Mouse (Mus musculus): ENCODE measurements around the gene Kirrel3. TPM values are rescaled to one million over a fixed set of nuclear protein-coding genes. Genes with fewer than 3 reads are reported as not detected.
A peak's percentile ranks its signal among the peaks of the same experiment; 100 is the strongest.

Kirrel3 gene
- polyA plus RNA-seq, 1 experiment from 2014 or later = 0.60 TPM

GRCm38 (mm10) chr9:34711996-34712395 is 226.3 kb downstream of the Kirrel3 start:
- Histone ChIP-seq H3K36me3 (ENCODE audit: control insufficient read depth, insufficient read depth) (no peaks in the 10 kb centered on the region), H3K27ac (ENCODE audit: low read depth, low read length) (no peak overlapping the region), H3K9ac (ENCODE audit: low read depth, low read length) (no peak overlapping the region), H3K27me3 (replicated peaks; ENCODE audit: control insufficient read depth, insufficient read depth, low read length) (no peaks in the 10 kb centered on the region), H3K4me1 (replicated peaks; ENCODE audit: control insufficient read depth, insufficient read depth, low read length) (no peaks in the 10 kb centered on the region), H3K9me3 (ENCODE audit: control insufficient read depth) (no peaks in the 10 kb centered on the region), H3K4me2 (replicated peaks; ENCODE audit: low read depth) (no peak overlapping the region), H3K4me3 (ENCODE audit: low read depth, low read length) (no peak overlapping the region)
- TF ChIP-seq CTCF (IDR thresholded peaks at IDR 0.05; ENCODE audit: low read depth) = no peak
- ATAC-seq = no peak
- WGBS = 51% methylated on average over 1 of the region's 1 CpGs

- ATAC-seq = no peak
- H3K27me3 ChIP-seq (replicated peaks; ENCODE audit: control insufficient read depth, insufficient read depth, low read length) = no peaks in the 10 kb centered on the region
- 73% methylated on average over 4 of the region's 4 CpGs for WGBS
- H3K4me2 ChIP-seq (replicated peaks; ENCODE audit: low read depth) = no peak overlapping the region
- no peak overlapping the region for H3K9ac ChIP-seq (ENCODE audit: low read depth, low read length)
- no peak overlapping the region for H3K4me3 ChIP-seq (ENCODE audit: low read depth, low read length)
- H3K4me1 ChIP-seq (replicated peaks; ENCODE audit: control insufficient read depth, insufficient read depth, low read length) = no peaks in the 10 kb centered on the region
- no peaks in the 10 kb centered on the region for H3K9me3 ChIP-seq (ENCODE audit: control insufficient read depth)
- no peak for TF ChIP-seq CTCF (IDR thresholded peaks at IDR 0.05; ENCODE audit: low read depth)
- H3K27ac ChIP-seq (ENCODE audit: low read depth, low read length) = no peak overlapping the region
- no peaks in the 10 kb centered on the region for H3K36me3 ChIP-seq (ENCODE audit: control insufficient read depth, insufficient read depth)
Observed at GRCm38 (mm10) chr9:34712996-34713395, 227.3 kb downstream of the Kirrel3 start.

GRCm38 (mm10) chr9:34713462-34713926 is 227.8 kb downstream of the Kirrel3 start:
- Histone ChIP-seq H3K4me1 (replicated peaks; ENCODE audit: control insufficient read depth, insufficient read depth, low read length) (no peaks in the 10 kb centered on the region), H3K36me3 (ENCODE audit: control insufficient read depth, insufficient read depth) (no peaks in the 10 kb centered on the region), H3K9me3 (ENCODE audit: control insufficient read depth) (no peaks in the 10 kb centered on the region), H3K27ac (ENCODE audit: low read depth, low read length) (no peak overlapping the region), H3K4me3 (ENCODE audit: low read depth, low read length) (no peak overlapping the region), H3K4me2 (replicated peaks; ENCODE audit: low read depth) (no peak overlapping the region), H3K27me3 (replicated peaks; ENCODE audit: control insufficient read depth, insufficient read depth, low read length) (no peaks in the 10 kb centered on the region), H3K9ac (ENCODE audit: low read depth, low read length) (no peak overlapping the region)
- no peak for ATAC-seq
- 87% methylated on average over 4 of the region's 4 CpGs for WGBS
- TF ChIP-seq CTCF (IDR thresholded peaks at IDR 0.05; ENCODE audit: low read depth) = no peak

- Histone ChIP-seq H3K4me1 (replicated peaks; ENCODE audit: control insufficient read depth, insufficient read depth, low read length) (no peaks in the 10 kb centered on the region), H3K9ac (ENCODE audit: low read depth, low read length) (no peak overlapping the region), H3K9me3 (ENCODE audit: control insufficient read depth) (no peaks in the 10 kb centered on the region), H3K4me3 (ENCODE audit: low read depth, low read length) (no peak overlapping the region), H3K27me3 (replicated peaks; ENCODE audit: control insufficient read depth, insufficient read depth, low read length) (no peaks in the 10 kb centered on the region), H3K27ac (ENCODE audit: low read depth, low read length) (no peak overlapping the region), H3K4me2 (replicated peaks; ENCODE audit: low read depth) (no peak overlapping the region), H3K36me3 (ENCODE audit: control insufficient read depth, insufficient read depth) (no peaks in the 10 kb centered on the region)
- ATAC-seq = no peak
- no peak for TF ChIP-seq CTCF (IDR thresholded peaks at IDR 0.05; ENCODE audit: low read depth)
- 46% methylated on average over 3 of the region's 3 CpGs for WGBS
Observed at GRCm38 (mm10) chr9:34714996-34715619, 229.4 kb downstream of the Kirrel3 start.

- ATAC-seq = no peak
- Histone ChIP-seq H3K9me3 (ENCODE audit: control insufficient read depth) (no peaks in the 10 kb centered on the region), H3K27me3 (replicated peaks; ENCODE audit: control insufficient read depth, insufficient read depth, low read length) (no peaks in the 10 kb centered on the region), H3K27ac (ENCODE audit: low read depth, low read length) (no peak overlapping the region), H3K4me2 (replicated peaks; ENCODE audit: low read depth) (no peak overlapping the region), H3K9ac (ENCODE audit: low read depth, low read length) (no peak overlapping the region), H3K4me1 (replicated peaks; ENCODE audit: control insufficient read depth, insufficient read depth, low read length) (no peaks in the 10 kb centered on the region), H3K36me3 (ENCODE audit: control insufficient read depth, insufficient read depth) (no peaks in the 10 kb centered on the region), H3K4me3 (ENCODE audit: low read depth, low read length) (no peak overlapping the region)
- 86% methylated on average over 2 of the region's 2 CpGs for WGBS
- no peak for TF ChIP-seq CTCF (IDR thresholded peaks at IDR 0.05; ENCODE audit: low read depth)
Observed at GRCm38 (mm10) chr9:34716476-34716875, 230.8 kb downstream of the Kirrel3 start.

- Histone ChIP-seq H3K4me1 (replicated peaks; ENCODE audit: control insufficient read depth, insufficient read depth, low read length) (no peaks in the 10 kb centered on the region), H3K36me3 (ENCODE audit: control insufficient read depth, insufficient read depth) (no peaks in the 10 kb centered on the region), H3K9ac (ENCODE audit: low read depth, low read length) (no peak overlapping the region), H3K27ac (ENCODE audit: low read depth, low read length) (no peak overlapping the region), H3K4me3 (ENCODE audit: low read depth, low read length) (no peak overlapping the region), H3K27me3 (replicated peaks; ENCODE audit: control insufficient read depth, insufficient read depth, low read length) (no peaks in the 10 kb centered on the region), H3K9me3 (ENCODE audit: control insufficient read depth) (no peaks in the 10 kb centered on the region), H3K4me2 (replicated peaks; ENCODE audit: low read depth) (no peak overlapping the region)
- TF ChIP-seq CTCF (IDR thresholded peaks at IDR 0.05; ENCODE audit: low read depth) = no peak
- ATAC-seq = 0 out of 2 replicates have a peak, but pooled peaks have one; percentile 41
- WGBS = 20% methylated on average over 6 of the region's 6 CpGs
Observed at GRCm38 (mm10) chr9:34721478-34722197, 235.9 kb downstream of the Kirrel3 start.
